ENCODE assay signal across 15 mouse cellular contexts in genomic region chr12:41911626-41912025, GRCm38 (mm10).
"Had no signal": no experiment of that assay in that cellular context is flagged by ENCODE, and none has a peak within 500 bp of the region (broad histone marks: within the 10 kb centered on the region; RNA-seq: fewer than 3 reads in every experiment).

No protein-coding gene starts in this region.

- DNase-seq: gastrocnemius, postnatal 14 days; gastrocnemius, postnatal 36 days; heart, adult 11 months; heart, adult 2 months; heart, postnatal 14 days; heart, postnatal 4 days; kidney, adult 18-20 months; kidney, adult 9 months; kidney, postnatal 4 days; liver; liver, embryonic 13.5 days had no signal

- ATAC-seq: hindbrain, embryonic 16.5 days; inflammation-experienced regulatory T-cells, adult 6 months; intestine, embryonic 15.5 days; intestine, postnatal 0 days had no signal
